Mouse (Mus musculus) intestine, embryonic 16.5 days (tissue): ENCODE data around the gene Tmem184a. TPM values are rescaled to one million over a fixed set of nuclear protein-coding genes. Genes with fewer than 3 reads are reported as not detected.
A peak's percentile ranks its signal among the peaks of the same experiment; 100 is the strongest.

Experiments used
- ATAC-seq: fragments of 200-750 bp; cut with Nextera tagmentation; 2 replicates; pipeline ENCODE4 v1.8.0; 2017; ENCODE audit warnings: moderate TSS enrichment, moderate library complexity
- H3K27ac ChIP-seq: fragments of 300-500 bp; sonication (generic); 2 replicates; pipeline ENCODE4 v1.5.1; 2014; ENCODE audit warnings: mild to moderate bottlenecking, low read length
- H3K27me3 ChIP-seq: fragments of 300-500 bp; sonication (generic); replicated peaks from 2 replicates; pipeline ENCODE4 v1.6.1; 2014; ENCODE audit warnings: low read length, control low read depth, mixed read lengths; ENCODE audit not compliant: control insufficient read depth, insufficient read depth
- H3K36me3 ChIP-seq: fragments of 300-500 bp; sonication (generic); 2 replicates; pipeline ENCODE4 v1.6.1; 2014; ENCODE audit warnings: low read length, control low read depth; ENCODE audit not compliant: control insufficient read depth, insufficient read depth
- H3K4me1 ChIP-seq: fragments of 300-500 bp; sonication (generic); 2 replicates; pipeline ENCODE4 v1.6.1; 2014; ENCODE audit warnings: low read length, control low read depth, mixed read lengths; ENCODE audit not compliant: control insufficient read depth, insufficient read depth
- H3K4me2 ChIP-seq: fragments of 300-500 bp; sonication (generic); 2 replicates; pipeline ENCODE4 v1.6.1; 2014; ENCODE audit warnings: low read depth, low read length, control low read depth
- H3K4me3 ChIP-seq: fragments of 300-500 bp; sonication (generic); 2 replicates; pipeline ENCODE4 v1.5.1; 2014; ENCODE audit warnings: mild to moderate bottlenecking, low read length
- H3K9ac ChIP-seq: fragments of 300-500 bp; sonication (generic); 2 replicates; pipeline ENCODE4 v1.6.1; 2014; ENCODE audit warnings: low read depth, low read length
- H3K9me3 ChIP-seq: fragments of 300-500 bp; sonication (generic); 2 replicates; pipeline ENCODE4 v1.6.1; 2016; ENCODE audit warnings: low read length, control low read depth; ENCODE audit not compliant: control insufficient read depth
- WGBS: fragments of 180-500 bp; shearing (Covaris S2); extraction: QIAGEN DNeasy Blood & Tissue Kit; methylation state at CpG from one replicate; pipeline ENCODE4 v1.1.7; 2014; 5-methylcytosine and 5-hydroxymethylcytosine counted together
- polyA plus RNA-seq: library from polyadenylated mRNA; unstranded; fragments of >200 nt; fragmentation: Nextera tagmentation; extraction: Ambion mirVana; gene quantifications from 2 replicates; pipeline ENCODE4 v1.2.1, GENCODE M21; 2015

Tmem184a gene
- 120 and 151 TPM in 2 replicates for polyA plus RNA-seq

GRCm38 (mm10) chr5:139819538-139820181, at the start of gene Tmem184a:
TSS of gene Tmem184a (minus strand) at chr5:139819917.
- peak; percentile 52 for ATAC-seq
- H3K27me3 ChIP-seq, result no peaks in the 10 kb centered on the region
- peak within 1 kb of the TSS; percentile 42 for H3K4me3 ChIP-seq
- H3K36me3 ChIP-seq, result peaks cover 4% of the 10 kb centered on the region; the same call in 1 of the 2 replicates
- WGBS, result 73% methylated on average over 9 of the region's 9 CpGs
- peak within 1 kb of the TSS; percentile 94 for H3K27ac ChIP-seq
- peaks cover 20% of the 10 kb centered on the region for H3K4me1 ChIP-seq
- peak within 1 kb of the TSS; percentile 69 for H3K9ac ChIP-seq
- no peaks in the 10 kb centered on the region for H3K9me3 ChIP-seq
- peak within 1 kb of the TSS; percentile 47 for H3K4me2 ChIP-seq

- H3K9me3 ChIP-seq, result no peaks in the 10 kb centered on the region
- WGBS, result 47% methylated on average over 4 of the region's 4 CpGs
- ATAC-seq, result no peak
These were observed 43.0 kb upstream of the Tmem184a start for GRCm38 (mm10) chr5:139862759-139863158.

GRCm38 (mm10) chr5:139860328-139861104, 40.8 kb upstream of the Tmem184a start:
- 47% methylated on average over 15 of the region's 15 CpGs for WGBS
- Histone ChIP-seq H3K36me3 (no peaks in the 10 kb centered on the region), H3K27ac (no peak overlapping the region), H3K4me1 (no peaks in the 10 kb centered on the region), H3K4me3 (no peak overlapping the region), H3K9ac (no peak overlapping the region), H3K27me3 (no peaks in the 10 kb centered on the region), H3K4me2 (no peak overlapping the region), H3K9me3 (no peaks in the 10 kb centered on the region)
- ATAC-seq, result no peak

More at GRCm38 (mm10) chr5:139862759-139863158, 43.0 kb upstream of the Tmem184a start:
- no peak overlapping the region for H3K27ac ChIP-seq
- no peaks in the 10 kb centered on the region for H3K27me3 ChIP-seq
- no peaks in the 10 kb centered on the region for H3K36me3 ChIP-seq
- no peak overlapping the region; the same call in 1 of the 2 replicates for H3K9ac ChIP-seq
- no peak overlapping the region for H3K4me3 ChIP-seq
- no peaks in the 10 kb centered on the region for H3K4me1 ChIP-seq
- H3K4me2 ChIP-seq, result no peak overlapping the region

- no peak overlapping the region for H3K9ac ChIP-seq
- no peaks in the 10 kb centered on the region for H3K27me3 ChIP-seq
- WGBS, result 76% methylated on average over 12 of the region's 12 CpGs
- H3K9me3 ChIP-seq, result no peaks in the 10 kb centered on the region
- no peak overlapping the region for H3K4me3 ChIP-seq
- H3K4me1 ChIP-seq, result no peaks in the 10 kb centered on the region
- H3K4me2 ChIP-seq, result no peak overlapping the region
- no peak overlapping the region for H3K27ac ChIP-seq
- no peaks in the 10 kb centered on the region for H3K36me3 ChIP-seq
- no peak for ATAC-seq
These were observed 30.1 kb upstream of the Tmem184a start for GRCm38 (mm10) chr5:139849626-139850320.

- Histone ChIP-seq H3K27ac (no peak overlapping the region), H3K36me3 (no peaks in the 10 kb centered on the region), H3K9ac (no peak overlapping the region), H3K27me3 (0 out of 2 replicates have a peak, but pooled peaks cover 2% of the 10 kb centered on the region), H3K9me3 (no peaks in the 10 kb centered on the region), H3K4me2 (no peak overlapping the region), H3K4me3 (no peak overlapping the region), H3K4me1 (no peaks in the 10 kb centered on the region)
- WGBS, result 45% methylated on average over 3 of the region's 3 CpGs
- ATAC-seq, result no peak
These were observed 19.4 kb upstream of the Tmem184a start for GRCm38 (mm10) chr5:139839142-139839541.

GRCm38 (mm10) chr5:139838476-139838892, 18.8 kb upstream of the Tmem184a start:
- 22% methylated on average over 2 of the region's 2 CpGs for WGBS
- 0 out of 2 replicates have a peak, but pooled peaks cover 2% of the 10 kb centered on the region for H3K27me3 ChIP-seq
- H3K36me3 ChIP-seq, result no peaks in the 10 kb centered on the region
- H3K9me3 ChIP-seq, result no peaks in the 10 kb centered on the region
- ATAC-seq, result 0 out of 2 replicates have a peak, but pooled peaks have one; percentile 21
- no peaks in the 10 kb centered on the region for H3K4me1 ChIP-seq
- no peak overlapping the region for H3K9ac ChIP-seq
- H3K4me3 ChIP-seq, result no peak overlapping the region
- no peak overlapping the region for H3K27ac ChIP-seq
- no peak overlapping the region for H3K4me2 ChIP-seq

GRCm38 (mm10) chr5:139835706-139836105, 16.0 kb upstream of the Tmem184a start:
- no peak overlapping the region for H3K4me2 ChIP-seq
- 87% methylated on average over 7 of the region's 7 CpGs for WGBS
- ATAC-seq, result no peak

GRCm38 (mm10) chr5:139832125-139832524, 12.4 kb upstream of the Tmem184a start:
- Histone ChIP-seq H3K36me3 (no peaks in the 10 kb centered on the region), H3K27me3 (0 out of 2 replicates have a peak, but pooled peaks cover 2% of the 10 kb centered on the region), H3K4me3 (no peak overlapping the region), H3K4me2 (no peak overlapping the region), H3K9me3 (no peaks in the 10 kb centered on the region), H3K27ac (no peak overlapping the region), H3K4me1 (no peaks in the 10 kb centered on the region), H3K9ac (no peak overlapping the region)
- 78% methylated on average over 7 of the region's 7 CpGs for WGBS
- no peak for ATAC-seq

More at GRCm38 (mm10) chr5:139835706-139836105, 16.0 kb upstream of the Tmem184a start:
- no peaks in the 10 kb centered on the region for H3K36me3 ChIP-seq
- H3K9ac ChIP-seq, result no peak overlapping the region
- no peak overlapping the region for H3K27ac ChIP-seq
- 0 out of 2 replicates have a peak, but pooled peaks cover 2% of the 10 kb centered on the region for H3K27me3 ChIP-seq
- H3K4me1 ChIP-seq, result no peaks in the 10 kb centered on the region
- H3K4me3 ChIP-seq, result no peak overlapping the region
- H3K9me3 ChIP-seq, result no peaks in the 10 kb centered on the region

GRCm38 (mm10) chr5:139830734-139831133, 11.0 kb upstream of the Tmem184a start:
- Histone ChIP-seq H3K4me2 (no peak overlapping the region), H3K27ac (no peak overlapping the region), H3K4me3 (no peak overlapping the region), H3K9me3 (no peaks in the 10 kb centered on the region), H3K4me1 (peaks cover 4% of the 10 kb centered on the region), H3K9ac (no peak overlapping the region), H3K36me3 (no peaks in the 10 kb centered on the region), H3K27me3 (0 out of 2 replicates have a peak, but pooled peaks cover 2% of the 10 kb centered on the region)
- ATAC-seq, result no peak
- WGBS, result 80% methylated on average over 3 of the region's 3 CpGs
